Mouse (Mus musculus): ENCODE results near the gene Smg1.

The Smg1 gene

DNA sequence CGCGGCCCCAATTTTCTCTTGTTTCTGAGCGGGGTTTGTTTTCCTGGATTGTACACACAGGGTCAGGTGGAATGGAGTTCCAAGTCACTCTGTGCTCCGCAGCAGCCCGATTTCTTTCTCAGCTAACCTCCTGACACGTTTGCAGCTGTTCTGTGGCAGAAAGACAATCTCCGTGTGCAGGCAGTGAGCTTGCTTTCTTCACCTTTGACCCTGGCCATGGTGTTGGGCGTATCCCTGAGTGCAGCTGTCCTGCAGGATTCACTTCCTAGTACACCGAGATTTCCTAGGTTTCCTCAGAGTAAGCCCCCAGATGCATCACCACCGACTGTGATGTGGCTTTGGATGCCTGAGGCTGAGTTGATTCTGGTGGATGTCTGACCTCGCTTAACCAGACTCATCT is 108.3 kb downstream of the Smg1 start:
- DNase-seq, result no peak

DNA sequence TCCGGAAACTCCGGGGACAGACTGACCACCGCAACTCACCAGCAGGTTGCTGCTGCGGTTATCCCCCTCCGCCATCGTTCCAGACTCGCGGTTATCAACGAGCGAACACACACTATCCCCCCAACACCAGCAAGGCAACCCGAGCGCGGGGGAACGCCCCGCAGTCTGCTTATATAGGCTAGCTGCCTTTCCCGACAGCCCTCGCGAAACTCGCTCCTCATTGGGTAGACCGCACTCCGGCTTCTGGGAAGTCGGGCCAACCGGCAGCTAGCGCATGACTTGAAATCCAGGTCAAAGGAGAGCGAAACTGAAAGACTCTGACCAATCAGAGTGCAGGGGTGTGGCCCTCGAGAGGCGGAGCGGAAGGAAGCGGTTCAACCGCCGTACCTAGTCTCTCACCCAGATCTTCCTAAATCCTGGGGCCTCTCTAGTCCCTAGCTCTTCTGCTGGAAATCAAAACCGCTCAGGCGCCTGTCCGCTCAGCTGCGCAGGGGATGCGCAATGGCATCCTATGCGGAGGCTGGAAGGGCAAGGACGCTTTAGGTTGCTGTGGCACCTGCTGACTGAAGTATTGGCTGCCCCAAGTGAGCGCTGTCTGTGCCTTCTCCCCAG is 113.9 kb downstream of the Smg1 start, which contains the start of gene Arl6ip1:
Gene Arl6ip1 (minus strand): TSS at position 233 of the 612 bp plus-strand sequence.
- peak; percentile 91 for DNase-seq

DNA sequence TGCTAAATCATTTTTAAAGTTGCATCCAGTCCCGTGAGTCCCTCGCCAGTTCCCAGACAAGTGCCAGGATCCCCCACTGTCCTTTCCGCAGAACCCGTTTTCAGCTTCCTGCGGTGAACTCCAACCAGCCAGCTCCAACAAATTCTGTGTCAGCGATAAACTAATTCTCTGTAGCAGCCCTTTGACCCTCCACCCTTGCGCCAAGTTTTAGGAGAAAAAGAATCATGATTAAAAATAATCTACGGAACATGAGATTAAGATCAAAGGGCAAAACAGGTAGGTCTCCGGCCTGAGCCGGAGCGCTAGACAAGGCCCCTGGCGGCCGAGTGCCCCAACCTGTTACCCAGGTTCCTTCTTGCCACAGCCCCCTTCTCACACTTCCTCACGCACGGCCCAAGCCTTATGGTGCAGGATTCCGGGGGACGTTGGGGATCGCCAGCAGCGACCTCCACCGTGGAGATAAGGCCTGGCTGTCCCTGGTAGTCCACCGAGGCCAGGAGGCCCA is 114.5 kb downstream of the Smg1 start:
- DNase-seq, result peak; percentile 22

DNA sequence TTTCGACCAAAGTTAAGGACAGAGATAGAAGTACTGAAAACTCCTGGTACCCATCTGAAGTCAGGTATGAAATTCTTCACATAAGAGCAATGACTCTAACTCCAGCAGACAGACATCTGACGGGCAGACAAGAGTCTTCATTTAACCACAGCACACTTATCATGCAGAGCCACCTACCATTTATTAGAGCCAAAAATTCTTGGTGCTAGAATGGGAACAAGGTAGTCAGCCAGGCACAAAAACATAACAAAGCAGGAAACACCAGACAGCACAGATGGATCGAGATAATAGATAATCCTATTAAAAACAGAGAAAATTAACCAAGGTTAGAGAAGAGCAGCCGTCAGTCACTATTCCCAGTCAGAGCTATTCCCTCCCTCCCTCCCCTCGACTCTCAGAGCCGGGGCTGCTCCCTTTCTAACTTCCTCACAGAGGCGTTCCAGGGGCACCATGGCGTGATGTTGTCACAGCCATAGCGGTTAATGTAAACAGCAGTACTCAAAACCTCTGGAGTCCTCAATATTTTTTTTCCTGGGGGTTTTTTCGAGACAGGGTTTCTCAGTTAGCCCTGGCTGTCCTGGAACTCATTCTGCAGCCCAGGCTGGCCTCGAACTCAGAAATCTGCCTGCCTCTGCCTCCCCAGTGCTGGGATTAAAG is 117.1 kb downstream of the Smg1 start:
- no peak for DNase-seq

DNA sequence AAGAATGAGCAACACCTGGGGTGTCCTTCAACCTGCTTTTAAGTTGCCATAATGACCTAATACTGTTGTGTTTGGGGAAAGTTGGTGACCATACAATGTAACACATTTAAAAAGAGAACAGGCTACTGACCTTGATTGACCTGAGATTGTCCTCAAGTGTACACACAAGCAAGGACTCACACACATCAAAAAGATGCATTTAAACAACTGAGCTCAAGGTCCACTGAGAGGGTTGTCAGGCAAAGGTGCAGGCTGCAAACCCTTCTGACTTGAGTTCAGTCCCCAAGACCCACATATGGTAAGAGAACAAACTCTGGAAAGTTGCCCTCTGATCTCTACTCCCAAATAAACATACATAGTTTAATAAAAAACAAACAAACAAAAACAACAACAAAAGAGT is 117.7 kb downstream of the Smg1 start:
- no peak for DNase-seq

DNA sequence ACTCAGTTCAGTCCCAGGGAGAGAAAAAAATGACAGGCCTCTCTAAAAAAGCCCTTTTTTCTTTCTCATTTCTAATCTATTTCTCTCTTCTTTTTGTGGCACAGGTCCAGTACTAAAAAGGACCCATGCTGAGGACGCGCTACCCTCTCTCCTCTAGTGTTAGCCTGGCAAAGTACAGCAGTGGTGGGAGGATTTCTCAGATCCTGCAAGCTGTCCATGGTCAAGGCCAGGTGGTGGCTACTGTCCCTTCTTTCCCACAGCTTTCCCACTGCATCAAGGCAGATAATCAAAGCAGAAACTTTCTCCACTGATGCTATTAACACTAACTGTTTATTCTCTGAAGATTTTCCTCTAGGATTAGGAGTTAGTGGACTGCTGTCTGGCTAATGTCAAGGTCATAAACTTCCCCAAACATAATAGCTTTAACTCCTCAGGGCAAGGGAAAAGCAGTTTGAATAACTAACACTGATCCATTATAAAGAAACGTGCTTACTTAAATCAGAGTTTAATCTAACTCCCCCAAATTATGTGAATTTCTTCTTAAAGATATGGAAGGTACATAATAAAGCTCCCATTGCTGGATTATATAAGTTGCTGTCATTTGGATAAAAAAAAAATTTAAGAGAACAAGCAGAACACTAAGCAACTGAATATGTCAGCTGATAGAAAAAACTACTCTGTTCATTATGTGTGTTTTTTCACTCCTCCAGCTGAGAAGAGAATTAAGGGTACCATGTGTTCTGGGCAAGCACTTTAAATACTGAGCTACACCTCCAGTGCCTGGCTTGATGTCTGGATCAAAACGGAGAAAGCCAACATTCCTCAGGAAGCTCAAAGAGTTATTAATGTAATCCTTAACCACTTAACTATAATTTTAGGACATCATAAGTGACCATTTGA is 119.7 kb downstream of the Smg1 start:
- DNase-seq, result no peak

DNA sequence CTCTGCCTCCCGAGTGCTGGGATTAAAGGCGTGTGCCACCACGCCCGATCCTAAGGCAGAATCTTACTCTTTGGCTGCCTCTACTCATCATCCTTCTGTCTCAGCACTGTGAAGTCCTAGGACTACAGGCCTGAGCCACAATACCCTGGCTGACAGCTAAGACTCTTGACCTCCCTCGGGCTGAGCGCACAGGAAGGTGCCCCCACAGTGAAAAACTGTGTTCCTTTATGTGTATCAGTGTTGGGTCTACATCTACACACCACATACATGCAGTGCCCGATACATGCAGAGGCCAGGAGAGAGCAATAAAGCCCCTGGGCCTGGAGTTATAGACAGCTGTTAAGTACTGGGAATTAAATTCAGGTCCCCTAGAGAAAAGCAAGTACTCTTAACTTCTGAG is 121.2 kb downstream of the Smg1 start:
- DNase-seq, result no peak

DNA sequence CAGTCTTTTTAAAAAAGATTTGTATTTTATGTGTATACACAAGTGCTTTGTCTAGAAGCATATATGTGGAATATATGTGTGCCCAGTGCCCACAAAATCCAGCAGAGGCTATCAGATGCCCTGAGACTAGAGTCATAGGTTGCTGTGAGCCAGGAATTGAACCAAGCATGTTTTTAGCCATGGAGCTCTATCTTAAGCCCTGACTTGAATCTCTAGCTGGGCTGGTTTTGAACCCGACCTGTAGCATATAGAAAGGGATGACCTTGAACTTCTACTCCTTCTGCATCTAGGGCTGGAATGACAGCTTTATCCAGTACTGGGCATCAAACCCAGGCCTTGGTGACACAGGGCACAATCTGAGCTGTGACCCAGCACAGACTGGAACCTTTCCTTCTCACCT is 122.8 kb downstream of the Smg1 start:
- DNase-seq, result no peak

DNA sequence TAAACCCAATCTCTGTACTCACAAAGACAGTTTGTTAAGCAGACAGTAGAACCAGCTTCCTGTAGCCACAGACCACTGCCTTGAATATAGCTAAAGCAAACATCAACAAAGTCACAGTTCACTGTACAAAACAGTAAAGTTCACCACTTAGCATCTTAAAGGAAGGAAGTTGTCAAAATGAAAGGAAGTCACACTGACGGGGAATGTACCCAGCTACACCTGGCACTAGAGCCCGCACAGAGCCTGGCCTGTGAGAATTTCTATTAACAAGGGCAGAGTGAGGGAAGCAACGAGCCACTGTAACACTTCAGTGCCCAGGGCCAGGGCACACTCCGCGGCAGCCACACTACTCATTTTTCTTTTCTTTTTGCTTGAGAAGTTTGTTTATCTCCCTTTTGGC is 123.5 kb downstream of the Smg1 start:
- DNase-seq, result no peak

DNA sequence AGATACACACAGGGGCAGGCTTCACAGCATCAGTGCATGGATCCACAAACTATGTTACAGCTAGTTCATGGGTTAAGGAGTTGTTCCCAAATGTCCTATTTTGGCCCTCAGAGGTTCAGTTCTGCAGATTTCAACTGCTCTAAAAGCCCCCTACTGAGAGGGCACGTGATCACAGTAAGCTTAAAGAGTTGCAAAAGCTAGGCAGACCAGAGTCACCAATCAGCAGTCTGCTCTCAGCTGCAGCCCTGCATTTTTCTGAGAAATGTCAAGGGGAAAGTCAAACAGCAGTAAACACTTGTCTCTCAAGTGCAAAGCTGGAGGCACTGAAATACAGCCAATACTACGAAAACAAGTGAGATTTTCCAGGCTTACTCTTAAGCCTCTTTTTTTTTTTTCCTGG is 124.3 kb downstream of the Smg1 start:
- no peak for DNase-seq

DNA sequence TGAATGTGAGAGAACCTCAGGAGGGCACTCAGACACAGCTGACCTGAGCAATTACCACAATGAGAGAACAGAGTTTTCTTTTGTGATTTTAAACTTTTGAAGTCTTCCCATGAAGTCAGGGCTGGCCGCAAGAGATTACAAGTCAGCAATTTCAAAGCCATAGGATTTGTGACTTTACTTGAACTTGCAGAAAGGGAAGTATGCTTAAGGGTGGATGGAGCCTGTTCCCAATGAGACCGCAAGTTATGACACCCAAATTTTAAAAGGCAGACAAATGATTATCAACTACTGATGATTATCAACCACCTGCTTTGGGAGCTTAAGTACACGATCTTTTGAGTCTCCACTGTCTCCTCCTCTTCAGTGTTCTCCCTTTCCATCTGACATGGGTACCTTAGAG is 125.0 kb downstream of the Smg1 start:
- DNase-seq, result no peak

DNA sequence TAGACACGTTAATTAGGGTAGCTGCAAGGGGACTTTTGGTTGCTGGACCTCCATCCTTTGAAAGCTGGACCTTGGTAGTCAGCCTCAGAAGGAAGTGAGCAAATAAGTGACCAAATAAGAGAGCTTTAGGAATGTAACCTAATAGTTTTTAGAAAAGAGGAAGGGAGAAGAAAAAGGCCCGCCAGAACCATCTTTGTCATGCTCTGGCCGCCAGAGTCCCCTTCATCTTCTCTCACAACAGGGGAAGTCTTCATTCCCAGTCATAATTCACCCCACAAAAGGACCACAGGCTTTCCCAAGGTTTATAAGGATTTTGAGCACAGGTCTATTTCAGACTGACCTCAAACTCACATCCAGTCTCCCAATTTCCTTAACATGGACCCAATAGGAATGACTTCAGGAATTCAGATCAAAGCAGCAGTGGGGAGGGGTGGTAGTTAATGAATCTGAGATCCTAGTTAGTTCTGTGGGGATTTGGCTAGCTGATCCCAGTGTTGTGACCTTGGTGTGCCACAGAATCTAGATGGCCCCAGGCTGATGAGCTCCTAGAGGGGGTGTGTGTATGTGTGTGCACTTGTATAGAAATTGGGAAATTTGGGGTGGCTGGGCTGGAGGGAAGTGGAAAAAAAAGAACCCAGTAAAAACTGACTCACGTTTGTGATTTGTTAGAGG is 125.8 kb downstream of the Smg1 start:
- DNase-seq, result no peak

DNA sequence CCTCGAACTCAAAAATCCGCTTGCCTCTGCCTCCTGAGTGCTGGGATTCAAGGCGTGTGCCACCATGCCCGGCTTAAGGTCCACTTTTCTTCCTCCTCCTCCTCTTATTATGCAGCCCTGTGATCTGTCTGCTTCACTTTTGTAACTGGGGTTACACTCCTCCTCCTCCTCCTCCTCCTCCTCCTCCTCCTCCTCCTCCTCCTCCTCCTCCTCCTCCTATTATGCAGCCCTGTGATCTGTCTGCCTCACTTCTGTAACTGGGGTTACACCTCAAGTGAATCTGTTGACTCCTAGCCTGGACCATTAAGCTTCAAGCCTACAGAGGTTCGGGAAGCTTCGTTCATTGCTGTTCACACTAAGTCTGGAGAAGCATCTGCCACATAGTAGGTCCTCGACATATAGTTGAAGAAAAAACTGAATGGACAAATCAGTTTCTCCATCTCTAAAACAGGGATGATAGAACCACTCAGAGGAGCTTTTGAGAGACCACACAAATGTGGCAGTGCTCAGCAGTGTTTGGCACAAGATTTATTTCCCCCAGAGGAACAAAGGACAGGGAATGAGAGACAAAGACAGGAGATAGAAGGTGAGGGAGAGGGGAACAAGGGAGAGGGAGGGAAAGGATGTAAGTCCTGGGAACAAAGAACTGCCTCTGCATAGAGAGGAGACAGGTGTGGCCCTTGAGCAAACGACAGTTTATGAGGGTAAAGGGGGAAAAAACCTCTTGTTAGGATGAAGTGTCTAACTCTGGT is 126.5 kb downstream of the Smg1 start:
- DNase-seq, result no peak

DNA sequence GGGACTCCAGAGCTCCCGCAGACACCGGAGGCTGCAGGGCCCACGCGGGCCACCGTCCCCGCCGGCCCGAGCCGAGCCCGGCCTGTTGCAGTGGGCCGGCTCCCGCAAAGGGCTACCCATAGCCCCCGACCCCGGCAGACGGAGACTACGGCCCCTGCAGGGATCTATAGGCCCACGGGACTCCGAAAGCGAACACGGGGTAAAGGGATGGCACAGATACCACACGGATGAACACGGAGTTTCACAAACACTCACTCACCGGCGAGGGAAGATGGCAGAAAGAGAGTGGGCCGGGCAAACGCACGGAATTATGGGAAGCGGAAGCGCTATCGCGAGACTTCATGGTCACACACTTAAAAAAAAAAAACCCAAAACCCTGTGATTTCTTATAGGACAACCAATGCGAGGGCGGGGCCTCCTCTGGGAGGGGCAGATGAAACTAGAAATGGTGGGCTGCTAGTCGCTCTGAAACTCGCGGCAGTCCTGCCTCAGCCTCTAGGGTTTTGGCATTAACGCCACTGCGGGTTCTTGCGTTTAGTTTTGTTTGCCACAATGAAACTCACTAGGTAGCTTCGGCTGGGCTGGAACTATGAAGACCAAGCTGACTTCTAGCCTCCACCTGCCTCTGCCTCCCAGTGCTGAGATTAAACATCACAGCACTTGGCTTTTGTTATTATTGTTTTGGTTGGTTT is 127.4 kb downstream of the Smg1 start, which contains the start of gene Rps15a:
Gene Rps15a (minus strand): TSS at position 312 of the 692 bp plus-strand sequence.
- peak; percentile 89 for DNase-seq

DNA sequence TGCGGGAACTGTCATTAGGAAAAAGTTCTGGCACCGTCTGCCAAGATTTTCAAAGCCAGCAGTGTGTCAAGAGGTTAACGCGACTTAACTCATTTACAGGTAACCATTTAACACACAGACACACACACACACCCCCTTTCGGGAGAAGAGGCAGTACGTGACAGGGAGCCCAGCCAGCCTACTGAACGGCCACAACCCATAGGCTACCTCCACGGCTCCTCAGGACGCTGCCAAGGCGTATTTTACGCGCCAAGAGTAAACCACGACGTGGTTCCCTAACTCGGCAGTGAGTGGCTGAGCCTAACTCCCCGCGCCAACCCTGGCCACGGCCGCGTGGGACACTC is 128.0 kb downstream of the Smg1 start:
- DNase-seq, result peak; percentile 17

DNA sequence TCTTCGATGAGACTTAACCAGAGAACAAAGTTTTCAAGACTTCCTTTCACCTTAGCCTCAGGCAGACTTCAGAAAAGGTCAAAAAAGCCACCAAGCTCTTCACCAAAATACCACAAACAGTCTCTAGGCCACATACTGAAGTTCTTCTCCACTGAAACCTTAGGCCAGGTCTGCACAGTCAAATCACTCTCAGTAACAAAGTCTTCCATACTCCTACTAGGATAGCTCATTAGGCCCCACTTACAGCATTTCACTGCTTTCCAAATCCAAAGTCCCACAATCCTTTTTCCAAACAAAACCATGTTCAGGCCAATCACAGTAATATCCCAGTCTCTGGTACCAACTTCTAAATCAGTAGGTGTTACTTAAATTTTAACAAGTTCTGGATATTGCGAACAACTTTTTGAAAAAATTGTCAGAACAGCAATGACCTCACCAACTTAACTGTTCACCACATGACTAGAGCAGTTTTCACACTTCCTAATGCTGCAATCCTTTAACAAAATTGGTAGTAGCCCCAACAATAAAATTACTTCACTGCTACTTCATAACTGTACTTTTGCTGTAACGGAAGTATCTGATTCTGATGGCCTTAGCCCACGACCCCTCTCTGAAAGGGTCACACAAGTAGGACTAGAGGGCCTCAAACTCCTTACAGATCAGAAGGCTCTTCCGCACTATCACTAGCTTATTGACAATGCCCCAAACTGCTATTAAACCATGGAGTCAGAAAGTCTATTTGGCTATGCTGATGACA is 129.8 kb downstream of the Smg1 start:
- DNase-seq, result no peak

DNA sequence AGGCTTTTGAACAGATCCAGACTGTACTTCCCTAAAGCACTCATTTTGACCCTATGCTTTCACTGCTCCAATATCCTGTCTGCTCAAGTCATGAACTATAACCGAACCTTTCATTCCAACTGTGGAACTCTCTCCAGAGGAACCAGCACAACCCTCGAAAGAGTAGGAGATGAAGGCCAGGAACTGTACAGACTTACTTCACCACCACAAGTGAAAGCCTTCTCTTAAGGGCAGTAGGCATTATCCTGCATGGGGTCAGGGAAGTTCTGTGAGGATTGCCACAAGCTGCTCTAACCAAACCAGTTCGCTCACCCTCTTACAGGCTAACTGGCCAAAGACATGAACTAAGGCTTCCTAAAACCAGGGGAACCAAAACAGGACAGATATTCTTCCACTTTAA is 132.3 kb downstream of the Smg1 start:
- no peak for DNase-seq

DNA sequence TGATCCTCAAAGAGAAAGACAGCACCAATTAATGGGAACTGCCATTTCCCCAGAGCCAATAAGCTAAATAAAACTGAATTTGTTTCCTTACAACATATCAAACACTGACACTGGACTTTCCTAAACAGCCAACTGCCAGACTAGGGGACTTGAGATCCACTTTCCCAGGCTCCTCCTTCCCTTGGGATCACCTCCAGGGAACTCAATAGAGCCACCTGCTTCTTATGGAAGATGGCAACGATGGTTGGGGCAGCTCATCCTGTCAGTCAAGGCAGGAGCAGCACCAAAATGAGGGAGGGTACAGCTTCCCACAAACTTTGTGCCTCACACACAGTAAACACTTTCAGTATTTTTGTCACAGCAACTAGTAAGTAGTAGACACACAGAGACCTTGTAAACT is 135.8 kb downstream of the Smg1 start:
- no peak for DNase-seq

DNA sequence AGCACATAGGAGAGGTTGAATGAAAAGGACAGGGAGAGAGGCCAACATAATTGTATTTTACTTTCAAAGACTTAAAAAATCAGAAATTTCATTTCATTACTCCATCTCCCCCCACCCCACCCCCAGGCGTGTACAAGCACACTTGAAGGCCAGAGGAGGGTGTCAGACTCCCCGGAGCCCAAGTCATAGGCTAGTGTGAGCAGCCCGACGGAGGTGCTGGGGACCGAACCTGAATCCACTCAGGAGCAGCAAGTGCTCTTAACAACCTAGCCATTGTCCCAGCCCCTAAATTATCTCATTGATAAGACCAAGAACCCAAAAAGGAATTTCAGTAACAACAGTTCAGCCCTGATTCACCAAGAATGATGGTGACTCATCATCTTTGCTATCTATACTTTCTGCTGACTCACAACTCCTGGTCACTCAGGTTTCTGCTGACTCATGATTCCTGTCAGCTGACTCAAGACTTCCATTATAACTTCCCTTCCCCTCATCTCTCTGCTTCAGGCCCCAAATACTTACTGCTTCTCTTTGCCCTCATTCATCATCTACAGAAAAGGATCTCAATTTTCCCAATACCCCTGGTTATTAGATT is 138.9 kb downstream of the Smg1 start:
- no peak for DNase-seq

All from cerebellum, adult 11 months (tissue).